Mouse (Mus musculus): ENCODE data around the gene Usp10.

Gene Usp10

GRCm38 (mm10) chr8:119914161-119914560 lies 4.0 kb downstream of the Usp10 start:
- CTCF ChIA-PET: no interaction called here

- CTCF ChIA-PET: interaction anchor here (1.0 kb wide), 1 partner anchor 11 kb away, joined by 3 read pairs; no protein-coding TSS in a partner anchor
These were observed 5.1 kb downstream of the Usp10 start for GRCm38 (mm10) chr8:119915298-119915697.

GRCm38 (mm10) chr8:119916237-119916892 lies 6.2 kb downstream of the Usp10 start:
- CTCF ChIA-PET: interaction anchor here (0.5 kb wide), 1 partner anchor 45 kb away, joined by 8 read pairs; no protein-coding TSS in a partner anchor

GRCm38 (mm10) chr8:119917415-119917814 lies 7.3 kb downstream of the Usp10 start:
- CTCF ChIA-PET: interaction anchor here (0.5 kb wide), 1 partner anchor 125 kb away, joined by 32 read pairs; no protein-coding TSS in a partner anchor

GRCm38 (mm10) chr8:119918155-119918567 lies 8.0 kb downstream of the Usp10 start:
- CTCF ChIA-PET: interaction anchor here (0.7 kb wide), 1 partner anchor 29 kb away, joined by 5 read pairs; no protein-coding TSS in a partner anchor

- CTCF ChIA-PET: no interaction called here
These were observed 13.1 kb downstream of the Usp10 start for GRCm38 (mm10) chr8:119923259-119923658.

- CTCF ChIA-PET: interaction anchor here (0.7 to 1.1 kb wide), 2 partner anchors 140 to 143 kb away, joined by 3 to 4 read pairs; no protein-coding TSS in a partner anchor
These were observed 15.3 kb downstream of the Usp10 start for GRCm38 (mm10) chr8:119925428-119925827.

- CTCF ChIA-PET: interaction anchor here (0.6 to 0.9 kb wide), 3 partner anchors 12 to 352 kb away, joined by 3 to 6 read pairs (median 3); no protein-coding TSS in a partner anchor
These were observed 16.3 kb downstream of the Usp10 start for GRCm38 (mm10) chr8:119926474-119926873.

GRCm38 (mm10) chr8:119927422-119928092 lies 17.4 kb downstream of the Usp10 start:
- CTCF ChIA-PET: interaction anchor here (0.7 kb wide), 2 partner anchors 55 to 88 kb away, joined by 5 to 12 read pairs; no protein-coding TSS in a partner anchor

- CTCF ChIA-PET: interaction anchor here (0.5 to 0.8 kb wide), 2 partner anchors 44 to 46 kb away, joined by 3 read pairs; no protein-coding TSS in a partner anchor
These were observed 21.2 kb downstream of the Usp10 start for GRCm38 (mm10) chr8:119931317-119931716.

GRCm38 (mm10) chr8:119933681-119934080 lies 23.5 kb downstream of the Usp10 start:
- CTCF ChIA-PET: no interaction called here

- CTCF ChIA-PET: interaction anchor here (0.5 kb wide), 1 partner anchor 36 kb away, joined by 7 read pairs; no protein-coding TSS in a partner anchor
These were observed 25.4 kb downstream of the Usp10 start for GRCm38 (mm10) chr8:119935541-119935940.

- CTCF ChIA-PET: no interaction called here
These were observed 28.3 kb downstream of the Usp10 start for GRCm38 (mm10) chr8:119938481-119938880.

GRCm38 (mm10) chr8:119939336-119939735 lies 29.2 kb downstream of the Usp10 start:
- CTCF ChIA-PET: interaction anchor here (0.6 kb wide), 1 partner anchor 309 kb away, joined by 4 read pairs; no protein-coding TSS in a partner anchor

- CTCF ChIA-PET: no interaction called here
These were observed 31.3 kb downstream of the Usp10 start for GRCm38 (mm10) chr8:119941471-119941870.

GRCm38 (mm10) chr8:119943616-119944015 lies 33.5 kb downstream of the Usp10 start:
- CTCF ChIA-PET: interaction anchor here (0.5 kb wide), 1 partner anchor 657 kb away, joined by 3 read pairs; no protein-coding TSS in a partner anchor

- CTCF ChIA-PET: no interaction called here
These were observed 34.1 kb downstream of the Usp10 start for GRCm38 (mm10) chr8:119944096-119944811.

- CTCF ChIA-PET: interaction anchor here (0.5 kb wide), 1 partner anchor 377 kb away, joined by 3 read pairs; no protein-coding TSS in a partner anchor
These were observed 36.2 kb downstream of the Usp10 start for GRCm38 (mm10) chr8:119946326-119946865.

GRCm38 (mm10) chr8:119947653-119948052 lies 37.5 kb downstream of the Usp10 start:
- CTCF ChIA-PET: no interaction called here

GRCm38 (mm10) chr8:119948340-119948739 lies 38.2 kb downstream of the Usp10 start:
- CTCF ChIA-PET: no interaction called here

- CTCF ChIA-PET: no interaction called here
These were observed 42.1 kb downstream of the Usp10 start for GRCm38 (mm10) chr8:119952282-119952681.
